Mouse (Mus musculus) CD4-positive, CD25-positive, alpha-beta regulatory T cell, adult 2 months (primary cell): ENCODE measurements around the gene Dda1.
A peak's percentile ranks its signal among the peaks of the same experiment; 100 is the strongest.

Experiments used
- DNase-seq: peaks from one replicate; pipeline ENCODE4 v3.0.0-alpha.2; 2012; ENCODE audit warnings: low read depth, low spot score

Gene Dda1

GRCm38 (mm10) chr8:71468001-71468400 is 998 bp upstream of the Dda1 start:
- no peak for DNase-seq

- peak; percentile 72 for DNase-seq
Observed at GRCm38 (mm10) chr8:71469411-71469810, 412 bp downstream of the Dda1 start.

GRCm38 (mm10) chr8:71470146-71470912 is 1.3 kb downstream of the Dda1 start:
- no peak for DNase-seq

- no peak for DNase-seq
Observed at GRCm38 (mm10) chr8:71470913-71471255, 1.9 kb downstream of the Dda1 start.

GRCm38 (mm10) chr8:71471861-71472260 is 2.9 kb downstream of the Dda1 start:
- no peak for DNase-seq

- peak; percentile 46 for DNase-seq
Observed at GRCm38 (mm10) chr8:71472601-71473386, 3.8 kb downstream of the Dda1 start.

- DNase-seq, result no peak
Observed at GRCm38 (mm10) chr8:71474344-71474743, 5.3 kb downstream of the Dda1 start.

- no peak for DNase-seq
Observed at GRCm38 (mm10) chr8:71474785-71475701, 6.0 kb downstream of the Dda1 start.

- no peak for DNase-seq
Observed at GRCm38 (mm10) chr8:71475702-71476075, 6.7 kb downstream of the Dda1 start.

GRCm38 (mm10) chr8:71476099-71476940 is 7.3 kb downstream of the Dda1 start:
- peak; percentile 83 for DNase-seq

- peak; percentile 62 for DNase-seq
Observed at GRCm38 (mm10) chr8:71477196-71477845, 8.3 kb downstream of the Dda1 start.

- DNase-seq, result no peak
Observed at GRCm38 (mm10) chr8:71478943-71479342, 9.9 kb downstream of the Dda1 start.

- DNase-seq, result peak; percentile 78
Observed at GRCm38 (mm10) chr8:71483932-71484331, 14.9 kb downstream of the Dda1 start.

GRCm38 (mm10) chr8:71484736-71485135 is 15.7 kb downstream of the Dda1 start:
- no peak for DNase-seq

- DNase-seq, result peak; percentile 89
Observed at GRCm38 (mm10) chr8:71485142-71486135, 16.4 kb downstream of the Dda1 start, which contains the start of gene Ano8. TSS of gene Ano8 (minus strand) at chr8:71485963.

GRCm38 (mm10) chr8:71486136-71486529 is 17.1 kb downstream of the Dda1 start:
- no peak for DNase-seq

GRCm38 (mm10) chr8:71487691-71488445 is 18.9 kb downstream of the Dda1 start, which contains the start of gene Gtpbp3:
TSS of gene Gtpbp3 (plus strand) at chr8:71488103.
- peak; percentile 82 for DNase-seq

- DNase-seq, result peak; percentile 95
Observed at GRCm38 (mm10) chr8:71488454-71488853, 19.5 kb downstream of the Dda1 start.
